Mouse (Mus musculus) adipose tissue, adult 10 weeks (tissue): ENCODE data around the gene Uvrag. TPM values are rescaled to one million over a fixed set of nuclear protein-coding genes. Genes with fewer than 3 reads are reported as not detected.

Source experiments
- polyA plus RNA-seq: library from polyadenylated mRNA; stranded (reverse); fragments of 350-450 nt; fragmentation: Illumina TruSeq; extraction: RNeasy Lipid Tissue Mini Kit (QIAGEN cat#74804); gene quantifications from one replicate; pipeline ENCODE4 v1.2.3, GENCODE M21; 2014; ENCODE audit warnings: low read depth, low replicate concordance

The Uvrag gene
- polyA plus RNA-seq: 14.7 TPM

DNA sequence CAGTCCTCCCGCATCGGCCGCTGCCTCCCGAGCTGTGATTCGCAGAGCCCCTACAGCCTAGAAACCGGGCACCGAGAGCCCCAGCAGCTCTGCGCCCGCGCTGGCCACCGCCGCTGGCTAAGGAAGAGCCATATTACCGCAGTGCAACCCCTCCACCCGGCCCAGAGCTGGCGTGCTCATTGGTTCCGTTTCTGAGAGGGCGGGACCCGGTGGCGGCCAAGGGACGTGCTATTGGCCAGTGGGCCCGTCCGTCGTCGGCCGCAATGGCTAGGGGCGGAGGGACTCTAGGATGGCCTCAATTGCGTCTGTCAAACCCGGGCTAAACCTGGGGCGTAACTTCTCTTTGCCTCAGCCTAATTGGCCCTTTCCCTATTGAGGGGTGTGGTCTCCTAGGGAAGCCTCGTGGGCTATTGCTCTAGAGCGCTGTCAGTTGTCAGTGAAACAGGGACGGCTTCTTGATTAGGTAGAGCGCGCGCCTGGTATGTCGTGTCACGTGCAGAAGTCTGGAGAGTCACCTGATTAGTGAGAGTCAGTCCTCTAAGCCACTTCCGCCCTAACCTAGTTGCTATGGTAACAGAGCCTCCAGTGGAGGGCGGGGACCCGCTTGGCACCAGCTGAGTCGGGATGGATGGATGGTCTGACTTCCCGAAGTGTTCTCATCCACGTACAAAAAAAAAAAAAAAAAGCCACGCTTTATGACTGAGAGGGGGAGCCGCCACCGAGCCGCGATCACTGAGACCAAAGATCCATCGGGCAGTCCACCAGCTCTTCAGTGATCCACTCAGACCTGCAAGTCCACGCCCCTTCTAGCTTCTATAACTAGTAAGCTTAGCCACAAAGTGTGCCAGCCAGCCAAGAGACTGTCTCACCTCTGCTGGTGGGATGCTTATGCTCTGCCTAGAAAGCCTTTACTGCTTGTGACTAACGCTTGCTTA is at the start of gene Uvrag:
Gene Uvrag, minus strand, starts transcription at position 158 of the 935 bp plus-strand sequence.

GRCm38 (mm10) chr7:99182432-99183172 is 41.7 kb upstream of the Uvrag start, which contains the start of gene Dgat2:
Gene Dgat2, minus strand, starts transcription at chr7:99182719.

Other genes with a start within 250 kb of the Uvrag start
- 405 TPM for gene Dgat2, start 41.6 kb upstream of the Uvrag start, polyA plus RNA-seq
- 1.1 TPM for gene Mogat2, start 97.5 kb upstream of the Uvrag start, polyA plus RNA-seq
- 4.4 TPM for gene Map6, start 126.3 kb upstream of the Uvrag start, polyA plus RNA-seq
- 186 TPM for gene Serpinh1, start 212.1 kb upstream of the Uvrag start, polyA plus RNA-seq
- 9.2 TPM for gene Gdpd5, start 240.3 kb upstream of the Uvrag start, polyA plus RNA-seq